Mouse (Mus musculus) megakaryocyte, embryonic 14.5 days (primary cell): ENCODE results near the gene Rab31.

ENCODE experiments used
- FLI1 ChIP-seq: IDR thresholded peaks from 2 replicates; pipeline ENCODE4 v1.6.1; 2012; ENCODE audit warnings: low read length, inconsistent platforms, mixed read lengths
- GATA1 ChIP-seq: IDR thresholded peaks from 3 replicates; pipeline ENCODE4 v1.6.1; 2012; ENCODE audit warnings: mixed read lengths, low read length, inconsistent platforms, borderline replicate concordance

DNA sequence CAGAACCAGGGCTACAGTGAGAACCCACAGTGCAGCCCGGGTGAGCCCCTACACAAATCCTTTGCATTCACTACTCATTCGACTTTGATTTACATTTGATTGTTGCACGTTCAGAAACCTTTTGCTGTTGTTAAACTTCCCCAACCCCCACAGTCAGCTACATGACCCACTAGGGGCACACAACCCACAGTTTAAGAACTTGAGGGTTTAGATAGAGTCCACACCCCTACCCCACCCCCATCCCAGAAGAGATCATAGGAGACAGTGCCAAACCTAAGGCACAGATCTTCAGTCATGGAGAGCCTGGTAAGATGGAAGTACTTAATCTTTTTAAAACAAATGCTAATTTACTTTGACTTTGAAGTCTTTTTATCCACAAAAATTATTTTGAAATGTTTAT, 156.9 kb downstream of the Rab31 start:
- TF ChIP-seq GATA1, result no peak
- TF ChIP-seq FLI1, result no peak
